Mouse (Mus musculus): ENCODE measurements around the gene Col4a3.

DNA sequence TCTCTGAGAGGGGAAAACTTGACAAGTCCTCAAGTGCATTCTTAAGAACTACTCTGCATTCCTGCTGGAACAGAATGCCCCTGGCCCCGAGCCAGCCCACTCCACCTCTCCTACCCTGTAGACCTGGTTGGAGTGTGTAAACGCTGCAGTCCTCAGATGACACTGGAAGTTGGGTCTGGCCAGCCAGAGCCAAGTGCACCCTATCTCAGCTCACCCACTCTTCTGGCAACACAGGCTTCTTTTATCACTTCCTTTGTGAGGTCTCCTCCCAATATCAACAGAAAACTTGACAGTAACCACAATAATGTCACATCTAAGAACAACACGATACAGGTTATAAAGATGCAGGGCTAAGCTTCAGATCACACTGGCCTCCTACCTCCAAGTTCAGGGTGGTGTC lies 8.8 kb upstream of the Col4a3 start:
- TF ChIP-seq CTCF (IDR thresholded peaks at IDR 0.05; ENCODE audit: low read depth, low read length) (no peak), POLR2A (IDR thresholded peaks at IDR 0.05; ENCODE audit: insufficient read depth, low read length) (no peak), EP300 (IDR thresholded peaks at IDR 0.05; ENCODE audit: insufficient read depth, low read depth, low read length) (no peak)
